Mouse (Mus musculus) cerebral cortex, adult 2 months (tissue): ENCODE results near the gene Wdr89.

Experiments
- WGBS: fragments of 180-500 bp; shearing (Covaris S2); methylation state at CpG from one replicate; pipeline ENCODE4 v1.1.7; 2018; 5-methylcytosine and 5-hydroxymethylcytosine counted together

The Wdr89 gene

DNA sequence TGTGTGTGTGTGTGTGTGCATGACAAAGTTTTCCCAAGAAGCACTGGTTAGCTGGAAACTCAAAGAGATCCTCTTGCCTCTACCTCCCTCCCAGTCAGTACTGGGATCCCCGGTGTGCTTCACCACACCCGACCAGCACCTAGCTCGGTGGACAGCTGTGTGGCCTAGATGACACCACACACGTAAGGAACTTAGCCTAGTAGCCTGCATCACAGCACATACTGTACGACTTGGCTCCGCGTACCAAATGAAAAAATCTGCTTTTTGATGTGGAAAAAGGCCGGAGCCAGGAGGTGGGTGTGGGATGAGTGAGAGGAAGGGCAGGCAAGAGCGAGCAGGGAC, 450 bp downstream of the Wdr89 start:
- WGBS, result under 1% methylated on average over 9 of the region's 9 CpGs

GRCm38 (mm10) chr12:75668221-75668620, 1.1 kb downstream of the Wdr89 start:
- WGBS, result 95% methylated on average over 2 of the region's 2 CpGs

DNA sequence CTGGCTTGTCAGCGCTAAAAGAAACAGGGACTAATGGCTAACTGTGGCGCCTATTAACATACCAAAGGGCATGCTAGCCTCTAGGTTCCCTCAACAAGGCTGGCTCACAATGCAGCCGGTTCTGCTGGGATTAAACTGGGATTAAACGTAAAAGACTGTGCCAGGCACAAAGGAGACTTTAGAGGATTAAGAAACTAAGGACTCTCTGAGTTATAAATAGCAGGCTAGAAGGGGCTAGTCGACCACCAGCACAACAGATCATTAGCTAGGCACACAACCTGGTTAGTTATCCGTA, 4.9 kb downstream of the Wdr89 start:
- WGBS, result 52% methylated on average over 6 of the region's 6 CpGs

- 71% methylated on average over 13 of the region's 13 CpGs for WGBS
Observed at GRCm38 (mm10) chr12:75663646-75664515, 5.5 kb downstream of the Wdr89 start.

DNA sequence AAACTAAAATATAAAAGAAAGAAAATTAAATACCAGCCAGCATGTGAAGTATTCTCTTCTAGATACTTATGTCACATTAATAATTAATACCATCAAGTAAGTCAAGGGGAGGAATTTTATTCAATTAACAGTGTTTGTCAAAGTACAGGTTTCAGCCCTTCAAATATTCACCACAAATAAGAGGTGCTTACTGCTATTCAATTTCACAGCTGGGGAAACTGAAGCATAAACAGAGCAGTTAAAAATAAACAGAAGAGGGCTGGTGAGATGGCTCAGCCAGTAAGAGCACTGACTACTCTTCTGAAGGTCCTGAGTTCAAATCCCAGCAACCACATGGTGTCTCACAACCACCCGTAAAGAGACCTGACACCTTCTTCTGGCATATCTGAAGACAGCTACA, 7.0 kb downstream of the Wdr89 start:
- 95% methylated on average over 1 of the region's 1 CpGs for WGBS

DNA sequence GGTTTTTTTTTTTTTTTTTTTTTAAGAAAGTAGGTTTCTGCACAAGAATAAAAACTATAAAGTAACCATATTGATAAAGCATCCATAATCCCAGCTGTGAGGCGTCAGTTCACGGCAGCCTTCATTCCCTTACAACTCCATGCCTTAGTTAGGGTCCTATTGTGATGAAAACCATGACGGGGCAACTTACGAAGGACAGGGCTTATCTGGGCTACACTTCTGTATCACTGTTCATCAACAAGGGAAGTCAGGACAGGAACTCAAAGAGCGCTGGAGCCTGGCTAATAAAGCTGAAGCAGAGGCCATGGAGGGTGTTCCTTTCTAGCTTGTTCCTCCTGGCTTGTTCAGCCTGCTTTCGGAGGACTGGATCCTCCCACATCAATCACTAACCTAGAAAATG, 10.9 kb downstream of the Wdr89 start:
- WGBS, result 77% methylated on average over 6 of the region's 6 CpGs

- WGBS, result 20% methylated on average over 3 of the region's 3 CpGs
Observed at GRCm38 (mm10) chr12:75656580-75656979, 12.8 kb downstream of the Wdr89 start.

- 72% methylated on average over 3 of the region's 3 CpGs for WGBS
Observed at GRCm38 (mm10) chr12:75654247-75654801, 15.0 kb downstream of the Wdr89 start.

DNA sequence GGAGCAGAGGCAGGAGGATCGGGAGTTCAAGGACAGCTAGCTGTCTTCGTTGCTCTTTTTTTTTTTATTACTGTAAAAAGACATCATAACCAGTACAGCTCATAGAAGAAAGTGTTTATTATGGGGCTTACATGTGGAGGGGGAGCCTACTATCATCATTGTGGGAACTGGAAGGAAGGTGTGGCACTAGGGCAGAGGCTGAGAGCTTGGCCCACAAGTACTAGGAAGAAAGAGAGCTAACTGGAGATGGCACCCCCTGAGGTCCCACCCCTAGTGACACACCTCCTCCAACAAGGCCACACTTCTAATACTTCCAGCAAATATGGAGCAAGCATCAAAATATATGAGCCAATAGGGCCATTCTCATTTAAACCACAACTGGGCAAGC, 19.6 kb downstream of the Wdr89 start:
- WGBS, result 40% methylated on average over 2 of the region's 2 CpGs

- WGBS, result 36% methylated on average over 12 of the region's 12 CpGs
Observed at GRCm38 (mm10) chr12:75649058-75649705, 20.2 kb downstream of the Wdr89 start.

DNA sequence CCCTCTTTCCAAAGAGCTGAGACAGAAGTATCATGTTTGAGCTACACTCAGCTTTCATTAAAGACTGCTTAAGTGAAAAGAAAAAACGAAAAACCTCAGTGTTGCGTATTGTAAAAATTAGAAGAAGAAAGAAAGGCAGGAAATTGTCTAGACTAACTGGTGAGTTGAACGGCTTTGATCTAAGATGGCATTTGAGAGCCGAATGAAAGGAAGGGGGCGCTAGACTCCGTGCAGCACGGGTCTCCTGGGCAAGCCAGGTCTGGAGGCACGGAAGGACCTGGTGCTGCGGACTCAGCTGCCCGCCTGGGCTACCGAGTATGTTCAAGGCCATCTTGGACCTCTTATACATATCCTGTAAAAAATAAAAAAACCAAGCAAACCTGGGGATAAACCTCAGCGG, 21.1 kb downstream of the Wdr89 start:
- 56% methylated on average over 12 of the region's 12 CpGs for WGBS

DNA sequence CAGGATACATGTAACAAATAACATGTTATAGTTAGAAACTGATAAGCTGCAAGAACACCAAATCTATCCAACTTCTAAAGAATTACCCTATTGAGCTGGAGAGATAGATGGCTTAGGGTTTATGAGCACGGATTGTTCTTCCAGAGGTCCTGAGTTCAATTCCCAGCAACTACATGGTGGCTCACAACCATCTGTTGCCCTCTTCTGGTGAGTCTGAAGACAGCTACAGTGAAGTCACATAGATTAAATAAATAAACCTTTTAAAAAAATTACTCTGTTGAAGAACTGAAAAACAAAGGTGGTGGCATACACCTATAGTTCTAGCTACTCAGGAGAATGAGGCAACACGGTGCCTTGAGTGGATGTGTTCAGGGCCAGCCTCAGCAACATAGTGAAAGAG, 21.7 kb downstream of the Wdr89 start:
- 92% methylated on average over 2 of the region's 2 CpGs for WGBS

- WGBS, result 93% methylated on average over 1 of the region's 1 CpGs
Observed at GRCm38 (mm10) chr12:75645780-75646179, 23.6 kb downstream of the Wdr89 start.

- 96% methylated on average over 1 of the region's 1 CpGs for WGBS
Observed at GRCm38 (mm10) chr12:75641726-75642125, 27.6 kb downstream of the Wdr89 start.

- WGBS, result 85% methylated on average over 2 of the region's 2 CpGs
Observed at GRCm38 (mm10) chr12:75638345-75638744, 31.0 kb downstream of the Wdr89 start.

DNA sequence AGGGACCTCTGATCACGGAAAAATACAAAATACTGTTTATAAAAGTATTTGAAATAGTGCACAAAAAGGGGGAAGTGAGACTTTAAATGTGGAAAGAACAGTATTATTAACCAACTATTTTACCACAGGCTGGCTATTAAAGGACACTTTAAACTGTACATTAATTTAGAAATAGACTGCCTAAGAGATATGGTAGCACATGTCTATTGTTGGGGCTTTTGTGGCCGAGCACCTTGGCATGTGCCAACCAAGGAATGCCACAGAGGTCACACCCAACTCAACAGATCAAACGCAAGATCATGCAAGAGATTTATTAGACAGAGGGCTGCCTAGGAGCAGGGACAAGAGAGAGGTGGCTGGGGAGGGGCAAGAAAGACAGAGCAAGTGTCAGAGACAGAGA, 32.2 kb downstream of the Wdr89 start:
- 92% methylated on average over 3 of the region's 3 CpGs for WGBS

- WGBS, result 94% methylated on average over 10 of the region's 10 CpGs
Observed at GRCm38 (mm10) chr12:75635771-75636430, 33.4 kb downstream of the Wdr89 start.

DNA sequence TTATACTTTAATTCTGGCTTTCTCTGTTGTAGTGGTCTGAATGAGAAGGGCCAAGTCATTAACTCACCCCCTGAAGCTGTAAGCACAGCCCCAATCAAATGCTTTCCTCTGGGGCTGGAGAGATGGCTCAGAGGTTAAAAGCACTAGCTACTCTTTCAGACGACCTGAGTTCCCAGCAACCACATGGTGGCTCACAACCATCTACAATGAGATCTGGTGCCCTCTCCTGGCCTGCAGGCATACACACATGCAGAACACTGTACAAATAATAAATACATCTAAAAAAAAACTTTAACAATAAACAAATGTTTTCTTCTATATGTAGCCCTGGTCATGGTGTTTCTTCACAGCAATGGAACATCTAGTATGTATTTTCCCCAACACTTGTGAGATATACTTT, 39.7 kb downstream of the Wdr89 start:
- 66% methylated on average over 1 of the region's 1 CpGs for WGBS

DNA sequence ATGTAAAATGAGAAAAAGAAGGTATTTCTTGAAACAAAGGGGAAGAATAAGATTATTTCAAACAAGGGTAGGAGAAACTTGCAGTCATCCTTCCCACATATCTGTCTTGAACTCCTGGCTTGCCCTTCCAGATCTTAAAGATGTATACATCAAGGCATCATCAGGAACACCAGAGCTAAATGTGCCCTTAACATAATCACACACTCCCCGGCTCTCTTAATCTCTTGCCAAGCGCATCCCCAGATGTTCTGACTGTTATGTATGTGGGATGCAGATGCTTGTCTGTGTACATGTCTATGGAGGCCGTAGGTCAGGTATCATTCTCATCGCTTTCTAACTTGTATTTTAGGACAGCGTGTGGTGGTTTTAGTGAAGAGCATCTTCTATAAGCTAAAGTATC, 46.0 kb downstream of the Wdr89 start:
- 91% methylated on average over 5 of the region's 5 CpGs for WGBS

- WGBS, result 59% methylated on average over 3 of the region's 3 CpGs
Observed at GRCm38 (mm10) chr12:75622835-75623234, 46.5 kb downstream of the Wdr89 start.

GRCm38 (mm10) chr12:75616841-75617240, 52.5 kb downstream of the Wdr89 start:
- 85% methylated on average over 8 of the region's 8 CpGs for WGBS

GRCm38 (mm10) chr12:75616158-75616791, 53.1 kb downstream of the Wdr89 start:
- WGBS, result 16% methylated on average over 24 of the region's 24 CpGs
